Mouse (Mus musculus): ENCODE measurements around the gene Ablim2.

DNA sequence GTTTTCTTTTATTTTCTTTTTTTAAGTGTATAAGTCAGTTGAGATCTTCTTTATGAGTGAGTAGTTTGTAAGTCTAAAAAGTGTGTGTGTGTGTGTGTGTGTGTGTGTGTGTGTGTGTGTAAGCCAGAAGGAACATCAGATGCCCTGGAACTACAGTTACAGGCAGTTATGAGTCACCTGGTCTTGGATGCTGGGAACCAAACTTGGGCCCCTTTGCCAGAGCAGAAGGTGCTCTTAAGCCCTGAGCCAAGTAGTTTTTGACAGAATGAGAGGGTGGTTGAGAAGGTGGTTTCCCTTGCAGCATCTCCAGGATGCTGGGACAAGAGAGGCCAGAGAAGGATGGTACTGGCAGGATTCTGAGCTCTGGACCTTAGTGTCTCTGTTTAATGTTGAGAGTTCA lies 162.9 kb downstream of the Ablim2 start:
- TF ChIP-seq POLR2A (IDR thresholded peaks at IDR 0.05; ENCODE audit: insufficient read depth, low read depth, low read length) (no peak), CTCF (IDR thresholded peaks at IDR 0.05; ENCODE audit: insufficient read depth, low read depth, low read length) (no peak)
